Mouse (Mus musculus): ENCODE data around the gene Alkbh6.
A peak's percentile ranks its signal among the peaks of the same experiment; 100 is the strongest.

- TF ChIP-seq POLR2A (IDR thresholded peaks at IDR 0.05; ENCODE audit: control insufficient read depth in 1 of 2, insufficient read depth in 1 of 2, low read depth in 1 of 2, low read length in 2 of 2, poor library complexity in 1 of 2): no peak
- TF ChIP-seq RAD21 (IDR thresholded peaks at IDR 0.05; ENCODE audit: low read depth, low read length): peak; percentile 79
- peak; percentile 87 to 94 (median 91) for TF ChIP-seq CTCF (IDR thresholded peaks at IDR 0.05 in 2 of 3, conservative IDR thresholded peaks at IDR 0.05 in 1 of 3; ENCODE audit: control insufficient read depth in 1 of 3, insufficient read depth in 1 of 3, low read depth in 2 of 3, low read length in 3 of 3, poor library complexity in 1 of 3, severe bottlenecking in 1 of 3)
Observed at GRCm38 (mm10) chr7:30336384-30336783, 27.9 kb downstream of the Alkbh6 start.

All from MEL (cell line).